21 mouse cellular contexts compared by ENCODE assay signal in genomic region chr17:50416538-50417113, GRCm38 (mm10).
"Had no signal": no experiment of that assay in that cellular context is flagged by ENCODE, and none has a peak within 500 bp of the region (broad histone marks: within the 10 kb centered on the region; RNA-seq: fewer than 3 reads in every experiment).

No protein-coding gene starts in this region.

- H3K4me1 ChIP-seq: limb, embryonic 10.5 days; limb, embryonic 13.5 days; lung, embryonic 15.5 days; neural tube, embryonic 12.5 days; neural tube, embryonic 15.5 days had no signal

- H3K27ac ChIP-seq: layer of hippocampus, adult 2 months; limb, embryonic 10.5 days; limb, embryonic 13.5 days; liver, embryonic 12.5 days; lung, embryonic 15.5 days; neural tube, embryonic 12.5 days; neural tube, embryonic 15.5 days had no signal

- H3K4me2 ChIP-seq: limb, embryonic 13.5 days; liver, embryonic 12.5 days; liver, embryonic 15.5 days; lung, embryonic 15.5 days; midbrain, embryonic 11.5 days; neural tube, embryonic 12.5 days; neural tube, embryonic 15.5 days had no signal

- ATAC-seq: liver, embryonic 12.5 days had no signal

- H3K9ac ChIP-seq: limb, embryonic 13.5 days; liver, embryonic 12.5 days; liver, embryonic 15.5 days; lung, embryonic 15.5 days; neural tube, embryonic 12.5 days; neural tube, embryonic 15.5 days had no signal

- H3K4me3 ChIP-seq: layer of hippocampus, adult 2 months; limb, embryonic 10.5 days; limb, embryonic 13.5 days; liver, embryonic 12.5 days; liver, embryonic 15.5 days; lung, embryonic 15.5 days; neural tube, embryonic 12.5 days; neural tube, embryonic 15.5 days had no signal

- H3K9me3 ChIP-seq: limb, embryonic 10.5 days; liver, embryonic 15.5 days; lung, embryonic 15.5 days; neural tube, embryonic 15.5 days had no signal

- H3K36me3 ChIP-seq: limb, embryonic 10.5 days; limb, embryonic 13.5 days; liver, embryonic 12.5 days; liver, embryonic 15.5 days; lung, embryonic 15.5 days; neural tube, embryonic 12.5 days; neural tube, embryonic 15.5 days had no signal

- DNase-seq: kidney, adult 9 months; kidney, postnatal 25 days; layer of hippocampus, adult 9-11 months; liver; lung, adult 18-20 months; lung, postnatal 10 days; lung, postnatal 36 days; midbrain, embryonic 14.5 days; right cerebral cortex, adult 18-20 months; right cerebral cortex, postnatal 25 days; spleen, adult 18-20 months; thymus, adult 18-20 months had no signal

- H3K27me3 ChIP-seq: limb, embryonic 13.5 days; liver, embryonic 12.5 days; liver, embryonic 15.5 days; lung, embryonic 15.5 days; neural tube, embryonic 12.5 days; neural tube, embryonic 15.5 days had no signal
